Mouse (Mus musculus) central nervous system, embryonic 14 days (tissue): Measurements from ENCODE around the gene Hsp90aa1. TPM values are rescaled to one million over a fixed set of nuclear protein-coding genes. Genes with fewer than 3 reads are reported as not detected.

Source experiments
- polyA plus RNA-seq: library from polyadenylated mRNA; depleted of rRNA; stranded (reverse); fragments of >200 nt; gene quantifications from 2 replicates; pipeline ENCODE4 v1.2.3, GENCODE M21; 2012; rRNA removed

Gene Hsp90aa1
- 390 and 422 TPM in 2 replicates for polyA plus RNA-seq

DNA sequence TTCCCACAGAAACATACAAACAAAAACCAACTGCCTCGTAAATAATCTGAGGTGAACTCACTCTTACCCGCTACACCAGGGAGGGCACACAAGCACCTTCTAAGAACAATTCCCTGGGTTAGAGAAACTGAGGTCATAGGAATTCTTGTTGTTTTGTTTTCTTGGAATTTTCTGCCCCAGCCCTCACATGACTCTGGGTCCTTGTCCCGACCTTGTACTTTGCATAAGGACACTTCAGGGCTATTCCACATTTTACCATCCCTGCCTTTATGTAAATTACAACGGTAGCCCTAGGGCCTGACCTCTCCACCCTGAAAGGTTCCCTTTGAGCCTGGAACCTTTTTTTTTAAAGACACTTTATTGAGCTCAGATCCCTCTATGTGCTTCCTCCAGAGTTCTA is at the start of gene Hsp90aa1:
Gene Hsp90aa1 (minus strand): TSS at position 173 of the 400 bp plus-strand sequence.

DNA sequence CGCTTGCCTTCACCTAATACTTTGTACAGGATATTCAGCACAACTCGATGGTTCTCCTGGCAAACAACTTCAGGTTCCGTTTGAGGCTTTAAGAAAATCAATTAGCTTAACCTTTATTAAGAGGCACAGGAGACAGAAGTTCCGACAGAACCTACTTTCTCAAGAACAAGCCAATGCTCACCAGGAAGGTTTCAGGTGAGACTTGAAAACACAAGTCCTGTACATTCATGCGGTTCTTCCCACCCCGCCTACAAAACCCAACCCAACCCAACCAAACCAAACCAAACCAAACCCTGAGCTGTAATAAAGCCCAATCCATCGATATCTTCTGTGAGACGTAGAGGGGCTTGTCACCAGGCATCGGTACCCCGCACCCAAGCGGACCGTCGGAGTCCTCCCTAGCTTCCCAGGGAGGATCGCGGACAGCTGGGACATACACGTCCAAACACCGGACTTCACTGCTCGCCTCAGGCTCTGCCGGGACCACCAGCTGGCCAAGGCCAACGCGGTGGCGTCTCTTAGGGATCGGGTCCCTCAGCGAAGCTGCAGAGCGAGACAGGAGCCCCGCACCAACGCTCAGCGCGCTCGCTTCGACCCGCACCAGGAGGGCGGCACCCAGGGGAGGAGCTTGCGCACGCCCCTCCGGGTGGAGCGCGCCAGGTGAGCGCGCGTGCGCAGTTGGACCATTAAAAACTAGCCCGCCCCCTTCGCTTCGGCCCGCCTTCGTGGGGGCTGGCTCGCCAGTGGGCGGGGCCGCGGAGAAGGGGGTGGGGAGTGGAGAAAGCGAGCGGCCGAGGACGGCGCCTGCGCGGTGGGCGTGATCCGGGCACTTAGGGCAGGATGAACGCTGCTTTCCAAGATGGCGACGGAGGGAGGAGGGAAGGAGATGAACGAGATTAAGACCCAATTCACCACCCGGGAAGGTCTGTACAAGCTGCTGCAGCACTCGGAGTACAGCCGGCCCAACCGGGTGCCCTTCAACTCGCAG is 34.9 kb upstream of the Hsp90aa1 start, which contains the start of gene Wdr20:
Gene Wdr20 (plus strand): TSS at position 775 of the 988 bp plus-strand sequence.

DNA sequence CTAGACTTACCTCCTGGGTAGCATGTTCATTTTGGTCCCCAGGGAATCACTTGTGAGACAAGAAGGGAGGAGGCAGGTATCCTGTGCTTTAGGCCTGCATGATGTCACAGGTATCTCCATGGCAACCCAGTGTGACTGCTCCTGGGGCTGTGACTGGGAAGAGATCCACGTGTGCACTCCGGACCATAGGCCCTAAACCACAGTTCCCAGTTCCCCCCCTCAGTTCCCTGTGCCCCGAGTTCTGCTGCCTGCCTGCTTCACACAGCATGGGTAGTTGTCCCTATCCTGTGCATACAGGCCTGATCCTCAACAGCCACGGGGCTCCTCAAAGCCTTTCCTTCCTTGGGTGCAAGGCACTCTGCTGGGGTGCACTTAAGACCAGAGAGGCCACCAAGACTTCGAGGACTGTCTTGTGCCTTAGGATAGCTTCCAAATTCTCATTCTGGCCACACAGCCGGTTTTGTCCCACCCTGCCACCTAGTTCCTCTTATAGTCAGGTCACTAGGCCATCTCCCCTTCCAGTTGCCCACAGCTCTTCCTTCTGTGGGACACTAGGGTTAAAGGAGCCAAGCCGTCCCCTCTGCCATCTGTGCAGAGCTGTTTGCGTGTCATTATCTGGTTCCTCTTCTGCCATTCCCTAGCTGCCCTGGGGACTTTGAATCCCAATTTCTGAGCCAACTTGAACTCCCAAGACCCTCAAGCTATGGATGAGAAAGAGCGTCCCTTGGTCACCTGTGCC is 19.8 kb downstream of the Hsp90aa1 start, which contains the start of gene 1700001K19Rik:
Gene 1700001K19Rik (minus strand): TSS at position 59 of the 739 bp plus-strand sequence.

Other genes with a start within 250 kb of the Hsp90aa1 start
- gene Dync1h1, start 101.3 kb downstream of the Hsp90aa1 start, polyA plus RNA-seq, result 322 and 358 TPM in 2 replicates
- gene 1700001K19Rik, start 20.1 kb downstream of the Hsp90aa1 start, polyA plus RNA-seq, result not detected in 2 replicates
- 28.5 and 29.9 TPM in 2 replicates for gene Wdr20, start 35.2 kb upstream of the Hsp90aa1 start, polyA plus RNA-seq
- 12.3 and 14.3 TPM in 2 replicates for gene Mok, start 138.2 kb upstream of the Hsp90aa1 start, polyA plus RNA-seq
- gene Zfp839, start 147.5 kb upstream of the Hsp90aa1 start, polyA plus RNA-seq, result 3.9 and 5.1 TPM in 2 replicates
- 70.3 and 70.5 TPM in 2 replicates for gene Cinp, start 186.4 kb upstream of the Hsp90aa1 start, polyA plus RNA-seq
- gene Tecpr2, start 186.5 kb upstream of the Hsp90aa1 start, polyA plus RNA-seq, result 14.8 TPM in 2 replicates